Mouse (Mus musculus) liver, embryonic 12.5 days (tissue): ENCODE data around the gene Nr4a1. TPM values are rescaled to one million over a fixed set of nuclear protein-coding genes. Genes with fewer than 3 reads are reported as not detected.

ENCODE experiments used
- ATAC-seq: fragments of 200-750 bp; cut with Nextera tagmentation; 2 replicates; pipeline ENCODE4 v1.8.0; 2017; ENCODE audit warnings: moderate number of reproducible peaks, mild to moderate bottlenecking, moderate library complexity
- H3K27ac ChIP-seq: fragments of 300-500 bp; sonication (generic); 2 replicates; pipeline ENCODE4 v1.5.1; 2016; ENCODE audit warnings: mild to moderate bottlenecking
- H3K27me3 ChIP-seq: fragments of 300-500 bp; sonication (generic); replicated peaks from 2 replicates; pipeline ENCODE4 v1.6.1; 2016; ENCODE audit warnings: mild to moderate bottlenecking, moderate library complexity
- H3K36me3 ChIP-seq: fragments of 300-500 bp; sonication (generic); 2 replicates; pipeline ENCODE4 v1.6.1; 2016; ENCODE audit warnings: mild to moderate bottlenecking, moderate library complexity
- H3K4me1 ChIP-seq: fragments of 300-500 bp; sonication (generic); 2 replicates; pipeline ENCODE4 v1.6.1; 2016
- H3K4me2 ChIP-seq: fragments of 300-500 bp; sonication (generic); 2 replicates; pipeline ENCODE4 v1.6.1; 2016; ENCODE audit warnings: mild to moderate bottlenecking, moderate library complexity
- H3K4me3 ChIP-seq: fragments of 300-500 bp; sonication (generic); 2 replicates; pipeline ENCODE4 v1.5.1; 2016; ENCODE audit warnings: mild to moderate bottlenecking, moderate library complexity
- H3K9ac ChIP-seq: fragments of 300-500 bp; sonication (generic); 2 replicates; pipeline ENCODE4 v1.6.1; 2016; ENCODE audit warnings: mild to moderate bottlenecking, moderate library complexity
- H3K9me3 ChIP-seq: fragments of 300-500 bp; sonication (generic); replicated peaks from 2 replicates; pipeline ENCODE4 v1.6.1; 2016; ENCODE audit warnings: mild to moderate bottlenecking, moderate library complexity
- WGBS: fragments of 180-500 bp; shearing (Covaris S2); methylation state at CpG from one replicate; pipeline ENCODE4 v1.1.7; 2016; ENCODE audit not compliant: insufficient replicate concordance; 5-methylcytosine and 5-hydroxymethylcytosine counted together
- polyA plus RNA-seq: library from polyadenylated mRNA; unstranded; fragments of >200 nt; fragmentation: Nextera tagmentation; extraction: Ambion mirVana; gene quantifications from 2 replicates; pipeline ENCODE4 v1.2.1, GENCODE M21; 2016

Nr4a1 gene
- polyA plus RNA-seq, 1 experiment from 2014 or later = 0.83 TPM

- Histone ChIP-seq H3K27ac (peak overlapping the region; percentile 15; the same call in 1 of the 2 replicates), H3K27me3 (peaks cover 18% of the 10 kb centered on the region; the same call in 1 of the 2 replicates), H3K4me3 (no peak overlapping the region), H3K4me2 (no peak overlapping the region), H3K9ac (no peak overlapping the region), H3K36me3 (no peaks in the 10 kb centered on the region), H3K4me1 (peaks cover 50% of the 10 kb centered on the region), H3K9me3 (0 out of 2 replicates have a peak, but pooled peaks cover 4% of the 10 kb centered on the region)
- ATAC-seq = no peak
- 47% methylated on average over 14 of the region's 14 CpGs for WGBS
Measured at GRCm38 (mm10) chr15:101318889-101319765, 65.1 kb downstream of the Nr4a1 start.

GRCm38 (mm10) chr15:101320010-101320617, 66.0 kb downstream of the Nr4a1 start:
- Histone ChIP-seq H3K36me3 (no peaks in the 10 kb centered on the region), H3K4me1 (peaks cover 50% of the 10 kb centered on the region), H3K4me2 (peak overlapping the region; percentile 23; the same call in 1 of the 2 replicates), H3K9ac (no peak overlapping the region), H3K27ac (peak overlapping the region; percentile 47; the same call in 1 of the 2 replicates), H3K27me3 (peaks cover 18% of the 10 kb centered on the region; the same call in 1 of the 2 replicates), H3K9me3 (0 out of 2 replicates have a peak, but pooled peaks cover 4% of the 10 kb centered on the region), H3K4me3 (no peak overlapping the region)
- WGBS = 27% methylated on average over 6 of the region's 6 CpGs
- ATAC-seq = no peak

GRCm38 (mm10) chr15:101320618-101321041, 66.6 kb downstream of the Nr4a1 start:
- Histone ChIP-seq H3K4me3 (no peak overlapping the region), H3K27ac (peak overlapping the region; percentile 47; the same call in 1 of the 2 replicates), H3K4me2 (peak overlapping the region; percentile 23; the same call in 1 of the 2 replicates), H3K36me3 (no peaks in the 10 kb centered on the region), H3K9ac (no peak overlapping the region), H3K9me3 (0 out of 2 replicates have a peak, but pooled peaks cover 4% of the 10 kb centered on the region), H3K27me3 (peaks cover 18% of the 10 kb centered on the region; the same call in 1 of the 2 replicates), H3K4me1 (peaks cover 50% of the 10 kb centered on the region)
- 9% methylated on average over 6 of the region's 6 CpGs for WGBS
- ATAC-seq = no peak

GRCm38 (mm10) chr15:101321126-101321525, 67.1 kb downstream of the Nr4a1 start:
- H3K27ac ChIP-seq = no peak overlapping the region

GRCm38 (mm10) chr15:101322106-101322505, 68.0 kb downstream of the Nr4a1 start:
- Histone ChIP-seq H3K36me3 (no peaks in the 10 kb centered on the region), H3K9me3 (0 out of 2 replicates have a peak, but pooled peaks cover 4% of the 10 kb centered on the region), H3K9ac (no peak overlapping the region), H3K4me1 (peaks cover 39% of the 10 kb centered on the region), H3K27me3 (peaks cover 9% of the 10 kb centered on the region), H3K4me2 (no peak overlapping the region), H3K27ac (no peak overlapping the region), H3K4me3 (no peak overlapping the region)
- ATAC-seq = no peak
- WGBS = 60% methylated on average over 5 of the region's 5 CpGs

More at GRCm38 (mm10) chr15:101321126-101321525, 67.1 kb downstream of the Nr4a1 start:
- H3K9me3 ChIP-seq = 0 out of 2 replicates have a peak, but pooled peaks cover 4% of the 10 kb centered on the region
- no peak overlapping the region for H3K4me3 ChIP-seq
- H3K9ac ChIP-seq = no peak overlapping the region
- 8% methylated on average over 5 of the region's 5 CpGs for WGBS
- peaks cover 18% of the 10 kb centered on the region; the same call in 1 of the 2 replicates for H3K27me3 ChIP-seq
- no peak for ATAC-seq
- no peak overlapping the region for H3K4me2 ChIP-seq
- peaks cover 48% of the 10 kb centered on the region for H3K4me1 ChIP-seq
- H3K36me3 ChIP-seq = no peaks in the 10 kb centered on the region

- H3K27me3 ChIP-seq = peaks cover 9% of the 10 kb centered on the region
- 0 out of 2 replicates have a peak, but pooled peaks cover 4% of the 10 kb centered on the region for H3K9me3 ChIP-seq
- WGBS = 76% methylated on average over 7 of the region's 7 CpGs
- no peaks in the 10 kb centered on the region for H3K36me3 ChIP-seq
- no peak for ATAC-seq
- H3K4me2 ChIP-seq = no peak overlapping the region
- H3K4me3 ChIP-seq = no peak overlapping the region
- no peak overlapping the region for H3K9ac ChIP-seq
- peaks cover 34% of the 10 kb centered on the region for H3K4me1 ChIP-seq
- H3K27ac ChIP-seq = no peak overlapping the region
Measured at GRCm38 (mm10) chr15:101322640-101323039, 68.6 kb downstream of the Nr4a1 start.

GRCm38 (mm10) chr15:101323511-101323910, 69.4 kb downstream of the Nr4a1 start:
- Histone ChIP-seq H3K4me3 (no peak overlapping the region), H3K4me2 (no peak overlapping the region), H3K9me3 (0 out of 2 replicates have a peak, but pooled peaks cover 4% of the 10 kb centered on the region), H3K4me1 (peaks cover 30% of the 10 kb centered on the region), H3K27ac (no peak overlapping the region), H3K36me3 (no peaks in the 10 kb centered on the region), H3K27me3 (peaks cover 9% of the 10 kb centered on the region), H3K9ac (no peak overlapping the region)
- 84% methylated on average over 5 of the region's 5 CpGs for WGBS
- ATAC-seq = no peak

Other genes with a start within 250 kb of the Nr4a1 start
- not detected in 2 replicates for gene Gm47841, start 206.9 kb upstream of the Nr4a1 start, polyA plus RNA-seq
- 0.17 and 0.25 TPM in 2 replicates for gene Fignl2, start 175.7 kb upstream of the Nr4a1 start, polyA plus RNA-seq
- gene Ankrd33, start 138.5 kb upstream of the Nr4a1 start, polyA plus RNA-seq = not detected in 2 replicates
- gene Acvrl1, start 125.7 kb upstream of the Nr4a1 start, polyA plus RNA-seq = 1.8 TPM in 2 replicates
- 1.9 and 2.2 TPM in 2 replicates for gene Acvr1b, start 80.2 kb upstream of the Nr4a1 start, polyA plus RNA-seq
- 0.81 and 1.3 TPM in 2 replicates for gene Grasp, start 30.1 kb upstream of the Nr4a1 start, polyA plus RNA-seq
- gene Atg101, start 30.0 kb downstream of the Nr4a1 start, polyA plus RNA-seq = 31.5 and 31.7 TPM in 2 replicates
- 0.17 and 0.19 TPM in 2 replicates for gene 6030408B16Rik, start 38.9 kb downstream of the Nr4a1 start, polyA plus RNA-seq
- 0.11 and 0.16 TPM in 2 replicates for gene Krt80, start 115.9 kb downstream of the Nr4a1 start, polyA plus RNA-seq
- 6.0 and 6.1 TPM in 2 replicates for gene Krt7, start 156.8 kb downstream of the Nr4a1 start, polyA plus RNA-seq
- not detected in 2 replicates for gene Krt87, start 184.5 kb downstream of the Nr4a1 start, polyA plus RNA-seq
- not detected in 2 replicates for gene Krt88, start 193.5 kb downstream of the Nr4a1 start, polyA plus RNA-seq
- gene Krt81, start 209.5 kb downstream of the Nr4a1 start, polyA plus RNA-seq = not detected in 2 replicates
- gene Krt86, start 219.2 kb downstream of the Nr4a1 start, polyA plus RNA-seq = not detected in 2 replicates
- not detected in 2 replicates for gene Krt83, start 237.2 kb downstream of the Nr4a1 start, polyA plus RNA-seq